Mouse (Mus musculus) small intestine, adult 2 months (tissue): Measurements from ENCODE around the gene Dmrtc2. TPM values are rescaled to one million over a fixed set of nuclear protein-coding genes. Genes with fewer than 3 reads are reported as not detected.
"Not testable (repeated sequence)": the region's sequence is repeated elsewhere in the genome, so short reads cannot be mapped to it uniquely, and the experiment has no call there.

Experiments used
- H3K27ac ChIP-seq: fragments of 200-500 bp; 2 replicates; pipeline ENCODE4 v1.5.1; 2012; ENCODE audit warnings: low read depth, low read length, control low read depth, inconsistent platforms; ENCODE audit not compliant: insufficient read depth
- H3K27me3 ChIP-seq: fragments of 200-500 bp; 2 replicates; pipeline ENCODE4 v1.6.1; 2012; ENCODE audit warnings: mild to moderate bottlenecking, moderate library complexity, low read length, inconsistent platforms; ENCODE audit not compliant: control insufficient read depth, insufficient read depth
- H3K36me3 ChIP-seq: fragments of 200-500 bp; 2 replicates; pipeline ENCODE4 v1.6.1; 2012; ENCODE audit warnings: mild to moderate bottlenecking, low read length, control low read depth, inconsistent platforms; ENCODE audit not compliant: control insufficient read depth, insufficient read depth
- H3K4me1 ChIP-seq: fragments of 200-500 bp; 2 replicates; pipeline ENCODE4 v1.6.1; 2012; ENCODE audit warnings: low read length, inconsistent platforms, mixed read lengths; ENCODE audit not compliant: control insufficient read depth, insufficient read depth, insufficient read length
- H3K4me3 ChIP-seq: fragments of 200-500 bp; 2 replicates; pipeline ENCODE4 v1.5.1; 2012; ENCODE audit warnings: low read depth, mild to moderate bottlenecking, control low read depth, inconsistent platforms, low read length, moderate library complexity
- CTCF ChIP-seq: fragments of 200-500 bp; IDR thresholded peaks from 2 replicates; pipeline ENCODE4 v1.5.1; 2012; ENCODE audit warnings: low read depth, mild to moderate bottlenecking, control low read depth, inconsistent platforms, low read length, moderate library complexity, mixed read lengths; ENCODE audit not compliant: insufficient replicate concordance, insufficient read length; ENCODE audit errors: extremely low read depth
- POLR2A ChIP-seq: fragments of 200-500 bp; IDR thresholded peaks from 2 replicates; pipeline ENCODE4 v1.6.1; 2012; ENCODE audit warnings: low read depth, mild to moderate bottlenecking, control low read depth, inconsistent platforms, low read length, moderate library complexity
- WGBS: fragments of 180-500 bp; shearing (Covaris S2); methylation state at CpG from one replicate; pipeline ENCODE4 v1.1.7; 2018; 5-methylcytosine and 5-hydroxymethylcytosine counted together
- polyA plus RNA-seq: library from polyadenylated mRNA; depleted of rRNA; stranded (reverse); fragments of >200 nt; gene quantifications from 2 replicates; pipeline ENCODE4 v1.2.3, GENCODE M21; 2012

The Dmrtc2 gene
- polyA plus RNA-seq, 1 experiment = not detected

- Histone ChIP-seq H3K27ac (no peak overlapping the region), H3K4me3 (no peak overlapping the region), H3K36me3 (peaks cover 34% of the 10 kb centered on the region), H3K27me3 (no peaks in the 10 kb centered on the region), H3K4me1 (no peaks in the 10 kb centered on the region)
- TF ChIP-seq CTCF (no peak), POLR2A (no peak)
- WGBS = 70% methylated on average over 3 of the region's 3 CpGs
Measured at GRCm38 (mm10) chr7:24891241-24892124, 21.6 kb downstream of the Dmrtc2 start.

GRCm38 (mm10) chr7:24892125-24892583 lies 22.3 kb downstream of the Dmrtc2 start:
- Histone ChIP-seq H3K27me3 (no peaks in the 10 kb centered on the region), H3K4me3 (no peak overlapping the region), H3K4me1 (no peaks in the 10 kb centered on the region), H3K27ac (no peak overlapping the region), H3K36me3 (peaks cover 27% of the 10 kb centered on the region)
- WGBS = 48% methylated on average over 2 of the region's 2 CpGs
- TF ChIP-seq POLR2A (no peak), CTCF (no peak)

- not testable (repeated sequence) for H3K27ac ChIP-seq, H3K4me1 ChIP-seq, H3K4me3 ChIP-seq, H3K27me3 ChIP-seq, H3K36me3 ChIP-seq
- 81% methylated on average over 2 of the region's 2 CpGs for WGBS
Measured at GRCm38 (mm10) chr7:24895749-24896148, 25.9 kb downstream of the Dmrtc2 start.

- Histone ChIP-seq H3K27ac (no peak overlapping the region), H3K4me3 (no peak overlapping the region), H3K27me3 (no peaks in the 10 kb centered on the region), H3K36me3 (no peaks in the 10 kb centered on the region), H3K4me1 (no peaks in the 10 kb centered on the region)
- no peak for TF ChIP-seq CTCF
- no peak for TF ChIP-seq POLR2A
- WGBS = 90% methylated on average over 8 of the region's 8 CpGs
Measured at GRCm38 (mm10) chr7:24896269-24896668, 26.4 kb downstream of the Dmrtc2 start.

GRCm38 (mm10) chr7:24897224-24897623 lies 27.4 kb downstream of the Dmrtc2 start, which contains the start of gene Cd79a:
Cd79a (plus strand) TSS chr7:24897381.
- no peak for TF ChIP-seq POLR2A
- TF ChIP-seq CTCF = no peak
- H3K4me3 ChIP-seq = peak within 1 kb of the TSS; percentile 45; the same call in 1 of the 2 replicates
- no peaks in the 10 kb centered on the region for H3K36me3 ChIP-seq
- WGBS = 71% methylated on average over 12 of the region's 12 CpGs
- no peaks in the 10 kb centered on the region; the same call in 1 of the 2 replicates for H3K4me1 ChIP-seq
- no peaks in the 10 kb centered on the region for H3K27me3 ChIP-seq
- H3K27ac ChIP-seq = no peak within 1 kb of the TSS; the same call in 1 of the 2 replicates

GRCm38 (mm10) chr7:24897959-24898358 lies 28.1 kb downstream of the Dmrtc2 start:
- Histone ChIP-seq H3K27me3 (no peaks in the 10 kb centered on the region), H3K27ac (no peak overlapping the region; the same call in 1 of the 2 replicates), H3K4me3 (peak overlapping the region; percentile 5; the same call in 1 of the 2 replicates), H3K4me1 (peaks cover 3% of the 10 kb centered on the region; the same call in 1 of the 2 replicates), H3K36me3 (no peaks in the 10 kb centered on the region)
- TF ChIP-seq CTCF = no peak
- no peak for TF ChIP-seq POLR2A
- 61% methylated on average over 5 of the region's 5 CpGs for WGBS

GRCm38 (mm10) chr7:24901114-24901513 lies 31.3 kb downstream of the Dmrtc2 start:
- WGBS = 48% methylated on average over 6 of the region's 6 CpGs
- Histone ChIP-seq H3K36me3 (no peaks in the 10 kb centered on the region), H3K4me1 (peaks cover 3% of the 10 kb centered on the region; the same call in 1 of the 2 replicates), H3K4me3 (no peak overlapping the region), H3K27me3 (no peaks in the 10 kb centered on the region), H3K27ac (no peak overlapping the region)
- TF ChIP-seq CTCF (no peak), POLR2A (no peak)
